Mouse (Mus musculus) left cerebral cortex, postnatal 4 days (tissue): ENCODE data around the gene Rmi2. TPM values are rescaled to one million over a fixed set of nuclear protein-coding genes. Genes with fewer than 3 reads are reported as not detected.
"Not testable (repeated sequence)": the region's sequence is repeated elsewhere in the genome, so short reads cannot be mapped to it uniquely, and the experiment has no call there.

Experiments used
- DNase-seq: peaks from one replicate; pipeline ENCODE4 v3.0.0-alpha.2; 2022
- intact Hi-C: fragments of 180-260 bp; cut with DNase I; formaldehyde crosslinking; loops from one replicate; pipeline ENCODE4 v1.15.1; 2025
- total RNA-seq, 2 experiments: library from RNA; stranded (reverse); gene quantifications; 2 replicates each; pipeline ENCODE4 v1.2.3; 2021

The Rmi2 gene
- total RNA-seq, 2 experiments from 2014 or later: 0.62 to 0.70 TPM

GRCm38 (mm10) chr16:10825840-10826239, 9.0 kb upstream of the Rmi2 start:
- intact Hi-C loops: no loop called here
- DNase-seq: no peak

- intact Hi-C loops: no loop called here
Observed at GRCm38 (mm10) chr16:10827269-10827668, 7.6 kb upstream of the Rmi2 start.

GRCm38 (mm10) chr16:10827766-10828460, 6.9 kb upstream of the Rmi2 start:
- DNase-seq: no peak
- intact Hi-C loops: no loop called here

More at GRCm38 (mm10) chr16:10827269-10827668, 7.6 kb upstream of the Rmi2 start:
- no peak for DNase-seq

GRCm38 (mm10) chr16:10828461-10828805, 6.4 kb upstream of the Rmi2 start:
- intact Hi-C loops: no loop called here
- DNase-seq: no peak

- intact Hi-C loops: no loop called here
- DNase-seq: no peak
Observed at GRCm38 (mm10) chr16:10834542-10834910, 333 bp upstream of the Rmi2 start.

- intact Hi-C loops: no loop called here
- no peak for DNase-seq
Observed at GRCm38 (mm10) chr16:10836388-10836787, 1.5 kb downstream of the Rmi2 start.

GRCm38 (mm10) chr16:10837250-10837649, 2.4 kb downstream of the Rmi2 start:
- DNase-seq: no peak
- intact Hi-C loops: no loop called here

GRCm38 (mm10) chr16:10837903-10838302, 3.0 kb downstream of the Rmi2 start:
- no peak for DNase-seq
- intact Hi-C loops: no loop called here

- intact Hi-C loops: no loop called here
- no peak for DNase-seq
Observed at GRCm38 (mm10) chr16:10838487-10839245, 3.8 kb downstream of the Rmi2 start.

GRCm38 (mm10) chr16:10840018-10840417, 5.2 kb downstream of the Rmi2 start:
- DNase-seq: no peak
- intact Hi-C loops: no loop called here

GRCm38 (mm10) chr16:10842282-10842855, 7.5 kb downstream of the Rmi2 start:
- peak; percentile 48 for DNase-seq
- intact Hi-C loops: no loop called here

GRCm38 (mm10) chr16:10843486-10844318, 8.8 kb downstream of the Rmi2 start:
- peak; percentile 57 for DNase-seq
- intact Hi-C loops: no loop called here

GRCm38 (mm10) chr16:10844319-10844670, 9.4 kb downstream of the Rmi2 start:
- DNase-seq: no peak
- intact Hi-C loops: no loop called here

GRCm38 (mm10) chr16:10845952-10846351, 11.1 kb downstream of the Rmi2 start:
- intact Hi-C loops: no loop called here
- no peak for DNase-seq

- DNase-seq: peak; percentile 46
- intact Hi-C loops: no loop called here
Observed at GRCm38 (mm10) chr16:10846503-10846902, 11.6 kb downstream of the Rmi2 start.

GRCm38 (mm10) chr16:10849965-10850861, 15.4 kb downstream of the Rmi2 start:
- intact Hi-C loops: no loop called here
- peak; percentile 87 for DNase-seq

- intact Hi-C loops: no loop called here
- no peak for DNase-seq
Observed at GRCm38 (mm10) chr16:10850905-10851304, 16.0 kb downstream of the Rmi2 start.

GRCm38 (mm10) chr16:10852216-10852615, 17.4 kb downstream of the Rmi2 start:
- DNase-seq, intact Hi-C loops: not testable (repeated sequence)

GRCm38 (mm10) chr16:10859726-10860245, 24.9 kb downstream of the Rmi2 start:
- intact Hi-C loops: no loop called here

GRCm38 (mm10) chr16:10861408-10861807, 26.5 kb downstream of the Rmi2 start:
- no peak for DNase-seq
- intact Hi-C loops: no loop called here

More at GRCm38 (mm10) chr16:10859726-10860245, 24.9 kb downstream of the Rmi2 start:
- DNase-seq: no peak
